Mouse (Mus musculus): ENCODE data around the gene Chpf2. TPM values are rescaled to one million over a fixed set of nuclear protein-coding genes. Genes with fewer than 3 reads are reported as not detected.
A peak's percentile ranks its signal among the peaks of the same experiment; 100 is the strongest.

Gene Chpf2
- polyA plus RNA-seq, 1 experiment from 2014 or later = 10.5 TPM

- Histone ChIP-seq H3K27me3 (peaks cover 21% of the 10 kb centered on the region; the same call in 1 of the 2 replicates), H3K4me3 (replicated peaks) (no peak within 1 kb of the TSS), H3K9ac (no peak within 1 kb of the TSS), H3K4me1 (replicated peaks) (no peaks in the 10 kb centered on the region), H3K36me3 (replicated peaks) (no peaks in the 10 kb centered on the region), H3K4me2 (no peak within 1 kb of the TSS), H3K9me3 (replicated peaks) (no peaks in the 10 kb centered on the region), H3K27ac (replicated peaks) (no peak within 1 kb of the TSS)
- 41% methylated on average over 2 of the region's 2 CpGs for WGBS (ENCODE audit: insufficient replicate concordance)
- no peak for ATAC-seq (ENCODE audit: insufficient read depth)
Observed at GRCm38 (mm10) chr5:24556709-24557108, 29.8 kb upstream of the Chpf2 start, which contains the start of gene 4931409K22Rik. TSS of gene 4931409K22Rik (minus strand) at chr5:24556809.

- 80% methylated on average over 1 of the region's 1 CpGs for WGBS (ENCODE audit: insufficient replicate concordance)
- H3K27me3 ChIP-seq = no peaks in the 10 kb centered on the region
- ATAC-seq (ENCODE audit: insufficient read depth) = no peak
- H3K4me2 ChIP-seq = peak overlapping the region; percentile 98
- H3K27ac ChIP-seq (replicated peaks) = no peak overlapping the region
- H3K9ac ChIP-seq = peak overlapping the region; percentile 84; the same call in 1 of the 2 replicates
- H3K4me1 ChIP-seq (replicated peaks) = peaks cover 26% of the 10 kb centered on the region
- peaks cover 42% of the 10 kb centered on the region for H3K36me3 ChIP-seq (replicated peaks)
- H3K4me3 ChIP-seq (replicated peaks) = peak overlapping the region; percentile 82
- H3K9me3 ChIP-seq (replicated peaks) = no peaks in the 10 kb centered on the region
Observed at GRCm38 (mm10) chr5:24575948-24576347, 10.6 kb upstream of the Chpf2 start.

GRCm38 (mm10) chr5:24576801-24577182, 9.7 kb upstream of the Chpf2 start:
- under 1% methylated on average over 32 of the region's 32 CpGs for WGBS (ENCODE audit: insufficient replicate concordance)
- H3K4me2 ChIP-seq = peak overlapping the region; percentile 98
- H3K27me3 ChIP-seq = no peaks in the 10 kb centered on the region
- peaks cover 34% of the 10 kb centered on the region for H3K36me3 ChIP-seq (replicated peaks)
- H3K9ac ChIP-seq = peak overlapping the region; percentile 84
- no peaks in the 10 kb centered on the region for H3K9me3 ChIP-seq (replicated peaks)
- peak overlapping the region; percentile 82 for H3K4me3 ChIP-seq (replicated peaks)
- peak; percentile 16 for ATAC-seq (ENCODE audit: insufficient read depth)
- peak overlapping the region; percentile 76; the same call in 1 of the 2 replicates for H3K27ac ChIP-seq (replicated peaks)
- H3K4me1 ChIP-seq (replicated peaks) = peaks cover 26% of the 10 kb centered on the region

- Histone ChIP-seq H3K27me3 (no peaks in the 10 kb centered on the region), H3K36me3 (replicated peaks) (peaks cover 28% of the 10 kb centered on the region), H3K9me3 (replicated peaks) (no peaks in the 10 kb centered on the region), H3K4me1 (replicated peaks) (peaks cover 26% of the 10 kb centered on the region), H3K4me2 (peak within 1 kb of the TSS; percentile 98), H3K27ac (replicated peaks) (peak within 1 kb of the TSS; percentile 76), H3K4me3 (replicated peaks) (peak within 1 kb of the TSS; percentile 82), H3K9ac (peak within 1 kb of the TSS; percentile 84)
- WGBS (ENCODE audit: insufficient replicate concordance) = under 1% methylated on average over 48 of the region's 48 CpGs
- ATAC-seq (ENCODE audit: insufficient read depth) = peak; percentile 96
Observed at GRCm38 (mm10) chr5:24577183-24577929, 9.2 kb upstream of the Chpf2 start, which contains the start of gene Abcf2. TSS of gene Abcf2 (minus strand) at chr5:24577467.

GRCm38 (mm10) chr5:24578109-24578963, 8.2 kb upstream of the Chpf2 start:
- H3K36me3 ChIP-seq (replicated peaks) = peaks cover 19% of the 10 kb centered on the region
- no peaks in the 10 kb centered on the region for H3K9me3 ChIP-seq (replicated peaks)
- no peak for ATAC-seq (ENCODE audit: insufficient read depth)
- H3K27ac ChIP-seq (replicated peaks) = peak overlapping the region; percentile 76
- peaks cover 26% of the 10 kb centered on the region for H3K4me1 ChIP-seq (replicated peaks)
- WGBS (ENCODE audit: insufficient replicate concordance) = 24% methylated on average over 6 of the region's 6 CpGs
- H3K27me3 ChIP-seq = no peaks in the 10 kb centered on the region
- peak overlapping the region; percentile 82 for H3K4me3 ChIP-seq (replicated peaks)
- peak overlapping the region; percentile 98 for H3K4me2 ChIP-seq
- H3K9ac ChIP-seq = peak overlapping the region; percentile 67

GRCm38 (mm10) chr5:24586106-24586505, 435 bp upstream of the Chpf2 start:
- H3K9me3 ChIP-seq (replicated peaks) = no peaks in the 10 kb centered on the region
- peak overlapping the region; percentile 77 for H3K4me2 ChIP-seq
- H3K9ac ChIP-seq = peak overlapping the region; percentile 71
- H3K4me3 ChIP-seq (replicated peaks) = peak overlapping the region; percentile 81
- peak overlapping the region; percentile 69; the same call in 1 of the 2 replicates for H3K27ac ChIP-seq (replicated peaks)
- H3K4me1 ChIP-seq (replicated peaks) = peaks cover 38% of the 10 kb centered on the region
- peak; percentile 8; the same call in 1 of the 2 replicates for ATAC-seq (ENCODE audit: insufficient read depth)
- WGBS (ENCODE audit: insufficient replicate concordance) = 11% methylated on average over 8 of the region's 8 CpGs
- H3K36me3 ChIP-seq (replicated peaks) = peaks cover 19% of the 10 kb centered on the region
- H3K27me3 ChIP-seq = peaks cover 10% of the 10 kb centered on the region

GRCm38 (mm10) chr5:24587200-24587577, 648 bp downstream of the Chpf2 start:
- peak; percentile 58 for ATAC-seq (ENCODE audit: insufficient read depth)
- H3K4me2 ChIP-seq = peak overlapping the region; percentile 77
- peaks cover 19% of the 10 kb centered on the region for H3K36me3 ChIP-seq (replicated peaks)
- peaks cover 49% of the 10 kb centered on the region for H3K4me1 ChIP-seq (replicated peaks)
- H3K4me3 ChIP-seq (replicated peaks) = peak overlapping the region; percentile 81
- H3K9me3 ChIP-seq (replicated peaks) = no peaks in the 10 kb centered on the region
- H3K27ac ChIP-seq (replicated peaks) = peak overlapping the region; percentile 69
- H3K27me3 ChIP-seq = peaks cover 21% of the 10 kb centered on the region
- peak overlapping the region; percentile 71 for H3K9ac ChIP-seq
- WGBS (ENCODE audit: insufficient replicate concordance) = 9% methylated on average over 4 of the region's 4 CpGs

- Histone ChIP-seq H3K4me2 (no peak overlapping the region), H3K27me3 (peaks cover 37% of the 10 kb centered on the region), H3K9ac (no peak overlapping the region), H3K36me3 (replicated peaks) (peaks cover 19% of the 10 kb centered on the region), H3K27ac (replicated peaks) (no peak overlapping the region), H3K4me1 (replicated peaks) (peaks cover 56% of the 10 kb centered on the region), H3K4me3 (replicated peaks) (no peak overlapping the region), H3K9me3 (replicated peaks) (no peaks in the 10 kb centered on the region)
- WGBS (ENCODE audit: insufficient replicate concordance) = 86% methylated on average over 20 of the region's 20 CpGs
- ATAC-seq (ENCODE audit: insufficient read depth) = no peak
Observed at GRCm38 (mm10) chr5:24589511-24590500, 3.3 kb downstream of the Chpf2 start.

GRCm38 (mm10) chr5:24591268-24591721, 4.8 kb downstream of the Chpf2 start:
- H3K4me1 ChIP-seq (replicated peaks) = peaks cover 47% of the 10 kb centered on the region
- H3K27ac ChIP-seq (replicated peaks) = no peak overlapping the region
- no peak for ATAC-seq (ENCODE audit: insufficient read depth)
- H3K4me2 ChIP-seq = peak overlapping the region; percentile 57
- H3K4me3 ChIP-seq (replicated peaks) = peak overlapping the region; percentile 30
- H3K36me3 ChIP-seq (replicated peaks) = peaks cover 19% of the 10 kb centered on the region
- H3K27me3 ChIP-seq = peaks cover 42% of the 10 kb centered on the region
- 0 out of 2 replicates have a peak overlapping the region, but pooled peaks have one; percentile 6 for H3K9ac ChIP-seq
- 10% methylated on average over 23 of the region's 23 CpGs for WGBS (ENCODE audit: insufficient replicate concordance)
- H3K9me3 ChIP-seq (replicated peaks) = no peaks in the 10 kb centered on the region

Measured in liver, embryonic 15.5 days (tissue).